Mouse (Mus musculus): ENCODE results near the gene Mxd4. TPM values are rescaled to one million over a fixed set of nuclear protein-coding genes. Genes with fewer than 3 reads are reported as not detected.

The Mxd4 gene
- polyA plus RNA-seq (2012; ENCODE audit: insufficient read depth, insufficient read length, missing spikeins): 112 and 116 TPM in 2 replicates

- peaks cover 46% of the 10 kb centered on the region for H3K4me1 ChIP-seq (ENCODE audit: control insufficient read depth, insufficient read depth, low read length)
- peak within 1 kb of the TSS; percentile 86 for H3K27ac ChIP-seq (ENCODE audit: insufficient read depth, low read depth, low read length)
- H3K4me3 ChIP-seq (ENCODE audit: insufficient read depth, low read length): peak within 1 kb of the TSS; percentile 93
- no peak for TF ChIP-seq CTCF (IDR thresholded peaks at IDR 0.05; ENCODE audit: low read depth, low read length)
- peak; percentile 69; the same call in 1 of the 2 replicates for TF ChIP-seq POLR2A (IDR thresholded peaks at IDR 0.05; ENCODE audit: borderline replicate concordance, low read depth, low read length)
Measured at GRCm38 (mm10) chr5:34187601-34188316, at the start of gene Mxd4. TSS of gene Mxd4 (minus strand) at chr5:34187720.

- H3K4me1 ChIP-seq (ENCODE audit: control insufficient read depth, insufficient read depth, low read length): peaks cover 77% of the 10 kb centered on the region
- H3K4me3 ChIP-seq (ENCODE audit: insufficient read depth, low read length): no peak overlapping the region
- no peak for TF ChIP-seq POLR2A (IDR thresholded peaks at IDR 0.05; ENCODE audit: borderline replicate concordance, low read depth, low read length)
- peak; percentile 97 for TF ChIP-seq CTCF (IDR thresholded peaks at IDR 0.05; ENCODE audit: low read depth, low read length)
- no peak overlapping the region for H3K27ac ChIP-seq (ENCODE audit: insufficient read depth, low read depth, low read length)
Measured at GRCm38 (mm10) chr5:34235898-34236420, 48.4 kb upstream of the Mxd4 start.

- H3K4me3 ChIP-seq (ENCODE audit: insufficient read depth, low read length): no peak overlapping the region
- TF ChIP-seq POLR2A (IDR thresholded peaks at IDR 0.05; ENCODE audit: borderline replicate concordance, low read depth, low read length) (no peak), CTCF (IDR thresholded peaks at IDR 0.05; ENCODE audit: low read depth, low read length) (no peak)
- H3K4me1 ChIP-seq (ENCODE audit: control insufficient read depth, insufficient read depth, low read length): peaks cover 79% of the 10 kb centered on the region
- no peak overlapping the region for H3K27ac ChIP-seq (ENCODE audit: insufficient read depth, low read depth, low read length)
Measured at GRCm38 (mm10) chr5:34235056-34235455, 47.5 kb upstream of the Mxd4 start.

GRCm38 (mm10) chr5:34233221-34233515 is 45.6 kb upstream of the Mxd4 start:
- Histone ChIP-seq H3K4me3 (ENCODE audit: insufficient read depth, low read length) (no peak overlapping the region), H3K4me1 (ENCODE audit: control insufficient read depth, insufficient read depth, low read length) (peaks cover 65% of the 10 kb centered on the region), H3K27ac (ENCODE audit: insufficient read depth, low read depth, low read length) (peak overlapping the region; percentile 51)
- no peak for TF ChIP-seq POLR2A (IDR thresholded peaks at IDR 0.05; ENCODE audit: borderline replicate concordance, low read depth, low read length)
- TF ChIP-seq CTCF (IDR thresholded peaks at IDR 0.05; ENCODE audit: low read depth, low read length): no peak

- Histone ChIP-seq H3K4me1 (ENCODE audit: control insufficient read depth, insufficient read depth, low read length) (peaks cover 60% of the 10 kb centered on the region), H3K27ac (ENCODE audit: insufficient read depth, low read depth, low read length) (peak overlapping the region; percentile 80), H3K4me3 (ENCODE audit: insufficient read depth, low read length) (peak overlapping the region; percentile 24; the same call in 1 of the 2 replicates)
- TF ChIP-seq CTCF (IDR thresholded peaks at IDR 0.05; ENCODE audit: low read depth, low read length) (no peak), POLR2A (IDR thresholded peaks at IDR 0.05; ENCODE audit: borderline replicate concordance, low read depth, low read length) (no peak)
Measured at GRCm38 (mm10) chr5:34232481-34233220, 45.1 kb upstream of the Mxd4 start.

- peaks cover 53% of the 10 kb centered on the region for H3K4me1 ChIP-seq (ENCODE audit: control insufficient read depth, insufficient read depth, low read length)
- peak overlapping the region; percentile 80 for H3K27ac ChIP-seq (ENCODE audit: insufficient read depth, low read depth, low read length)
- TF ChIP-seq CTCF (IDR thresholded peaks at IDR 0.05; ENCODE audit: low read depth, low read length): no peak
- TF ChIP-seq POLR2A (IDR thresholded peaks at IDR 0.05; ENCODE audit: borderline replicate concordance, low read depth, low read length): 0 out of 2 replicates have a peak, but pooled peaks have one; percentile 13
- H3K4me3 ChIP-seq (ENCODE audit: insufficient read depth, low read length): peak overlapping the region; percentile 24
Measured at GRCm38 (mm10) chr5:34231901-34232300, 44.4 kb upstream of the Mxd4 start.

GRCm38 (mm10) chr5:34230599-34231485 is 43.3 kb upstream of the Mxd4 start:
- Histone ChIP-seq H3K4me1 (ENCODE audit: control insufficient read depth, insufficient read depth, low read length) (peaks cover 44% of the 10 kb centered on the region), H3K27ac (ENCODE audit: insufficient read depth, low read depth, low read length) (peak overlapping the region; percentile 21), H3K4me3 (ENCODE audit: insufficient read depth, low read length) (no peak overlapping the region)
- TF ChIP-seq CTCF (IDR thresholded peaks at IDR 0.05; ENCODE audit: low read depth, low read length) (no peak; the same call in 1 of the 2 replicates), POLR2A (IDR thresholded peaks at IDR 0.05; ENCODE audit: borderline replicate concordance, low read depth, low read length) (no peak)

- TF ChIP-seq CTCF (IDR thresholded peaks at IDR 0.05; ENCODE audit: low read depth, low read length): no peak
- no peak for TF ChIP-seq POLR2A (IDR thresholded peaks at IDR 0.05; ENCODE audit: borderline replicate concordance, low read depth, low read length)
- H3K27ac ChIP-seq (ENCODE audit: insufficient read depth, low read depth, low read length): no peak overlapping the region
- no peak overlapping the region for H3K4me3 ChIP-seq (ENCODE audit: insufficient read depth, low read length)
- peaks cover 43% of the 10 kb centered on the region for H3K4me1 ChIP-seq (ENCODE audit: control insufficient read depth, insufficient read depth, low read length)
Measured at GRCm38 (mm10) chr5:34229503-34229902, 42.0 kb upstream of the Mxd4 start.

GRCm38 (mm10) chr5:34225516-34225915 is 38.0 kb upstream of the Mxd4 start:
- TF ChIP-seq CTCF (IDR thresholded peaks at IDR 0.05; ENCODE audit: low read depth, low read length) (no peak), POLR2A (IDR thresholded peaks at IDR 0.05; ENCODE audit: borderline replicate concordance, low read depth, low read length) (no peak)

More at GRCm38 (mm10) chr5:34225516-34225915, 38.0 kb upstream of the Mxd4 start:
- no peak overlapping the region for H3K27ac ChIP-seq (ENCODE audit: insufficient read depth, low read depth, low read length)
- no peak overlapping the region for H3K4me3 ChIP-seq (ENCODE audit: insufficient read depth, low read length)
- peaks cover 6% of the 10 kb centered on the region for H3K4me1 ChIP-seq (ENCODE audit: control insufficient read depth, insufficient read depth, low read length)

All from bone marrow macrophage, adult 2 months (primary cell).